Mouse (Mus musculus) stomach, postnatal 0 days (tissue): ENCODE measurements around the gene Atox1.

Source experiments
- CTCF ChIP-seq: IDR thresholded peaks from 2 replicates; pipeline ENCODE4 v1.5.1; 2016; ENCODE audit warnings: antibody characterized with exemption, low read depth, mild to moderate bottlenecking, moderate library complexity
- EP300 ChIP-seq: optimal IDR thresholded peaks from 2 replicates; pipeline ENCODE3; 2016; ENCODE audit warnings: antibody characterized with exemption

DNA sequence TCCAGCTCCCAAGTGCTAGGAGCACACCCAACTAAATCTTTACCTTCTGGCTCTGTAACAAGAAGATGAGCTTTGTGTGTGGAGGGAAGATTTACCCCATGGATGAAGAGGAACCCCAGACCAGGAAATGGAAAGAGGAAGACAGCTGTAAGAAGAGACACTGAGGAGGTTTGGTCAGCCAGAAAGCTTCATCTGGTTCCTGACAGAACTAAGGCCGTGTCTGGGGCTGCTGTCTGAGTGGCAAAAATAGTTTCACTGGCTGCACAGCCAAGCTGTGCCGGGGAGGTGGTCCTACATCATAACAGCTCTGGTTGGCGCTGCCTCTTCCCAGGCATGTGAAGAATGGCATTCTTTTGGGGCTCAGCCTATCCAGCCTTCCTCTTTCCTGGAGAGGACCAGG lies 28.1 kb downstream of the Atox1 start:
- TF ChIP-seq CTCF: no peak
- TF ChIP-seq EP300: no peak
